Mouse (Mus musculus) C2C12 (cell line): ENCODE results near the gene D13Ertd608e. TPM values are rescaled to one million over a fixed set of nuclear protein-coding genes. Genes with fewer than 3 reads are reported as not detected.
"Not testable (repeated sequence)": the region's sequence is repeated elsewhere in the genome, so short reads cannot be mapped to it uniquely, and the experiment has no call there.

ENCODE experiments used
- H3K27me3 ChIP-seq: one replicate; pipeline ENCODE4 v1.6.1; 2011; ENCODE audit not compliant: control insufficient read depth, insufficient read depth, insufficient read length
- H3K36me3 ChIP-seq: one replicate; pipeline ENCODE4 v1.6.1; 2011; ENCODE audit not compliant: control insufficient read depth, insufficient read depth
- H3K4me3 ChIP-seq: one replicate; pipeline ENCODE4 v1.5.1; 2011; ENCODE audit warnings: mild to moderate bottlenecking, control low read depth; ENCODE audit not compliant: poor library complexity, insufficient read depth, severe bottlenecking
- H3K79me2 ChIP-seq: one replicate; pipeline ENCODE4 v1.6.1; 2011; ENCODE audit not compliant: control insufficient read depth, insufficient read depth
- H3K79me3 ChIP-seq: one replicate; pipeline ENCODE4 v1.6.1; 2011; ENCODE audit warnings: low read depth, control low read depth
- H3ac ChIP-seq: one replicate; pipeline ENCODE3; 2011; ENCODE audit warnings: low read depth; ENCODE audit not compliant: control insufficient read depth, insufficient read length
- CEBPB ChIP-seq: IDR thresholded peaks from one replicate; pipeline ENCODE4 v1.6.1; 2011; ENCODE audit warnings: low read depth, mild to moderate bottlenecking, control low read depth, moderate library complexity
- CTCF ChIP-seq: IDR thresholded peaks from one replicate; pipeline ENCODE4 v1.5.1; 2011; ENCODE audit not compliant: control insufficient read depth, insufficient read depth, insufficient read length
- FOSL1 ChIP-seq: IDR thresholded peaks from one replicate; pipeline ENCODE4 v1.8.0; 2011; ENCODE audit warnings: mild to moderate bottlenecking, low read length; ENCODE audit not compliant: poor library complexity, insufficient read depth, severe bottlenecking
- MAX ChIP-seq: IDR thresholded peaks from one replicate; pipeline ENCODE4 v1.6.1; 2011; ENCODE audit warnings: mild to moderate bottlenecking, control low read depth
- MYOD1 ChIP-seq: IDR thresholded peaks from one replicate; pipeline ENCODE4 v1.6.1; 2011; ENCODE audit warnings: low read depth; ENCODE audit not compliant: control insufficient read depth, insufficient read length
- MYOG ChIP-seq: IDR thresholded peaks from one replicate; pipeline ENCODE4 v1.6.1; 2011; ENCODE audit not compliant: control insufficient read depth, insufficient read length; ENCODE audit errors: extremely low read depth
- USF1 ChIP-seq: IDR thresholded peaks from one replicate; pipeline ENCODE4 v1.6.1; 2011; ENCODE audit warnings: low read depth, mild to moderate bottlenecking, control low read depth, moderate library complexity
- polyA plus RNA-seq: library from polyadenylated mRNA; unstranded; fragments of >200 nt; fragmentation: generic; extraction: Trizol; gene quantifications from one replicate; pipeline ENCODE4 v1.2.1, GENCODE M21; 2012; ENCODE audit warnings: missing spikeins

Gene D13Ertd608e
- polyA plus RNA-seq, 1 experiment: 0.28 TPM

DNA sequence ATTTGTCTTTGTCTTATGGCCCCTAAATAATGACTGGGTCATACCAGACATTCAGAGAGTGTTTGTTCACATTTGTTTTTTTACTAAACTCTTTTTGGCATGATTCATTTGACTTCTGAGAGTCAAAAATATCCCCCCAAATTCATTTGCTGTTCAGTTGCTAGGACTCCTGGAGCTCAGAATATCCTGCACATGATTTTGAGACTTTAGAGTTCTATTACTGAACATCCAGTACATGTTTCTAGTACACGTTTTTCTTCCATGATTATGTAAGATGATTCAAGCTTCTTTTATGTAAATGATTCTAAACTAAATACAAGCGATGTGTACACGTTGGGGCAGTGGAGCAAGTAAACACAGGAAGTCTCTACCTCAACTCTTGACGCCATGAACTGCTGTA is 38.1 kb upstream of the D13Ertd608e start:
- Histone ChIP-seq H3K27me3 (no peaks in the 10 kb centered on the region), H3K4me3 (no peak overlapping the region), H3K79me3 (no peaks in the 10 kb centered on the region), H3K79me2 (no peaks in the 10 kb centered on the region), H3K36me3 (no peaks in the 10 kb centered on the region), H3ac (no peak overlapping the region)
- TF ChIP-seq MAX (no peak), CEBPB (no peak), CTCF (no peak), MYOD1 (no peak), FOSL1 (no peak), USF1 (no peak), MYOG (no peak)

DNA sequence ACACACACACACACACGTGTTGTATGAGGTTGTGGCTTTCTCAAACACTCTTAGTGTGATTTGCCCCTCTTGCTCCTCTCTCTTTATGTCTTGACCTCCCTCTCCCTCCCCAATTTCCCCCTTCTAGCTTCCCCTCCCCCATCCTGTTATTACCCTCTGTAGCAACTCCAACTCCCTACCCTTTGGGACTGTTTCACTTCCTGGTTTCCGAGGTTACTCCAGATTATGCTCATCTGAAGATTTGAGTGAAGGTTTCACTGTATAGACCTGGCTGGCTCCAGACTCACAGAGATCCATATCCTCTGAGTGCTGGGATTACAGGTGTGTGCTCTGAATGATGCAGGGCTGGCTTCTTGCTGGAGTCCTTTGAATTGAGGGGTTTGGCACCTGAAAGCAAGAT is 26.9 kb upstream of the D13Ertd608e start:
- no peak overlapping the region for H3K4me3 ChIP-seq
- H3K79me2 ChIP-seq: no peaks in the 10 kb centered on the region
- H3K36me3 ChIP-seq: no peaks in the 10 kb centered on the region
- H3K79me3 ChIP-seq: no peaks in the 10 kb centered on the region
- no peak overlapping the region for H3ac ChIP-seq
- TF ChIP-seq MAX (no peak), FOSL1 (no peak), CEBPB (no peak), USF1 (no peak), MYOG (no peak), MYOD1 (no peak), CTCF (no peak)
- H3K27me3 ChIP-seq: no peaks in the 10 kb centered on the region

DNA sequence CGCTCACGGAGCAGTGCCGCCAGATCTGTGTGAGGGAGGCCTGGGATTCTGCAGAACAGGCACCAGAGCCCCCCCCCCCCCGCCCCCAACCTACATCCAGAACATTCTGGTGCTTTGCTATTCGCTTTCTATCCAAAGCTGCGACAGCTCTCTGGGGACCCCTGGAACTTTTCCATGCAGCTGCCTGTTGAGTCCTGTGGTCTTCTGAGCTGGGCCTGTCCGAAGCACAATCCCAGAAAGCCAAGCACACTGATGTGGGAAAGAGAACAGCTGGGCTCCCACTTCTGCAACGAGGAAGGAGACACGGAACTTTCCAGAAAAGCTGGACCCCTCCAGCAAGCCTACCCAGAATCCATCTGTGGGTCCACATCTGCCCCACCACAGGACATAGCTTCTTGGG is 25.8 kb upstream of the D13Ertd608e start:
- no peak overlapping the region for H3ac ChIP-seq
- H3K27me3 ChIP-seq: no peaks in the 10 kb centered on the region
- H3K36me3 ChIP-seq: no peaks in the 10 kb centered on the region
- H3K79me3 ChIP-seq: no peaks in the 10 kb centered on the region
- H3K79me2 ChIP-seq: no peaks in the 10 kb centered on the region
- TF ChIP-seq CTCF: no peak
- no peak overlapping the region for H3K4me3 ChIP-seq

DNA sequence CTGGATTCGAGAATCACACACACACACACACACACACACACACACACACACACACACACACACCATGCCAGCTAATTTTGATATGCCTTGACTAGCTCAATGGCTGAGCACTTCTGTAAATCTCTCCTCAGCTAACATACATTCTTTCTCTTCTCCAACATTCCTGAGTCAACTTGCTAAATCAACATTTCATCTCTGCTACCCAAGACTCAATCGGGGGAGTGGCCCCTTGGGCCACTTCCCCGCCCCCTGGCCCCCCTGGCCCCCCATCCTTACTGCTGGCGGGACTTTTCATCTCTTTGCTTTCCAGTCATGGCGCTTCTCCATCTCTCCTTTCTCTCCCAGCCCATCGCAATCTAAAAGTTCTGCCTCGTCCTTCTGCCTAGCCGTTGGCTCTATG is 19.0 kb upstream of the D13Ertd608e start:
- TF ChIP-seq MAX (no peak), MYOG (no peak), MYOD1 (no peak), CEBPB (no peak), CTCF (no peak), FOSL1 (no peak), USF1 (no peak)
- no peak overlapping the region for H3ac ChIP-seq
- no peaks in the 10 kb centered on the region for H3K27me3 ChIP-seq
- H3K79me2 ChIP-seq: no peaks in the 10 kb centered on the region
- H3K79me3 ChIP-seq: no peaks in the 10 kb centered on the region
- H3K4me3 ChIP-seq: no peak overlapping the region
- no peaks in the 10 kb centered on the region for H3K36me3 ChIP-seq

DNA sequence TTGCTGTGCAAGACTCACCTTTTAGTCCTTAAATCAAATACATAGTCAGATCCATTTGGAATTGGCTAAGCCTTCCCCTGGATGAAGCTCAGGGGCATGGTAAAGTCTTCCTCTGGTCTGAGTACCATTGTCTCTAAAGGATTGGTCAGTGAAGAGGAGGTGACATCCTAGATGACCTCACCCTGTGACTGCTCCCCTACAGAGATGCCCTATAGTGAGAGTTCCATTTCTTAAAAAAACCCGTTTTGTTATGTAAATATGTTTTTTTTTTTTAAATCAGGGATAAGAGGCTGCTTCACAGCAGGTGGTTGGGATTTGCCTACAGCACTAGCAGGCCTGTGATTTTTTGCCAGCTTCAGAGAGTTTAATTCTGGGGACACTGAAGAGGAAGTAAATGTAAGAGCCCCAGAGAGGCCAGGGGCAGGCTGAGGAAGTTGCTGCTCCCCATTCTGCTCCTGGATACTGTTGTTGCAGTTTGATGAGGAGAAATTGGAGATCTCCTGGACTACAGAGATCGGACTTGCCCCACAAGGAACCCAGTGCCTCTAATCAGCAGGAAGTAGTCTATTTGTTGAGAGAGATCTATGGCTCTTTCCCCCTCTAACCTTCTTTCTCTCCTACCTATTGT is 18.1 kb upstream of the D13Ertd608e start:
- no peak overlapping the region for H3ac ChIP-seq
- no peak for TF ChIP-seq CEBPB
- no peak for TF ChIP-seq MYOD1
- TF ChIP-seq USF1: no peak
- TF ChIP-seq FOSL1: no peak
- TF ChIP-seq MYOG: no peak
- TF ChIP-seq MAX: no peak
- no peak for TF ChIP-seq CTCF
- H3K79me3 ChIP-seq: no peaks in the 10 kb centered on the region
- H3K79me2 ChIP-seq: no peaks in the 10 kb centered on the region
- no peak overlapping the region for H3K4me3 ChIP-seq
- H3K27me3 ChIP-seq: no peaks in the 10 kb centered on the region
- H3K36me3 ChIP-seq: no peaks in the 10 kb centered on the region

DNA sequence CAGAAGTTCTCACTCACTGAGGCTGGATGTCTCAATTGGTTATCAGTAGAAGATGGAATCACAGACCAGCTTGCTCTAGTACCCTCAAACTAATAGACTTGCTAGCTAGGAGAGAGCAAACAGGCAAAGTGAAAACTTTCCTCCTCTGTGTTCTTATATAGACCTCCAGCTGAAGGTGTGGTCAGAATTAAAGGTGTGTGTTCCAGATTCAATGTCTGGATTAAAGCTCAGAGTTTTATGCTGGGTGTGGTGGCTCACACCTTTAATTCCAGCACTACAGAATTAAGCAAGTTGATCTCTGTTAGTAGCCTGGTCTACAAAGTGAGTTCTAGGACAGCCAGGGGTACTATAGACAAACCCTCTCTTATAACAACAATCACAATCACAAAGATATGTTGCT is 5.7 kb upstream of the D13Ertd608e start, which contains the start of gene AF067063:
Gene AF067063 (minus strand): TSS at position 101 of the 400 bp plus-strand sequence.
- H3ac ChIP-seq: not testable (repeated sequence)

DNA sequence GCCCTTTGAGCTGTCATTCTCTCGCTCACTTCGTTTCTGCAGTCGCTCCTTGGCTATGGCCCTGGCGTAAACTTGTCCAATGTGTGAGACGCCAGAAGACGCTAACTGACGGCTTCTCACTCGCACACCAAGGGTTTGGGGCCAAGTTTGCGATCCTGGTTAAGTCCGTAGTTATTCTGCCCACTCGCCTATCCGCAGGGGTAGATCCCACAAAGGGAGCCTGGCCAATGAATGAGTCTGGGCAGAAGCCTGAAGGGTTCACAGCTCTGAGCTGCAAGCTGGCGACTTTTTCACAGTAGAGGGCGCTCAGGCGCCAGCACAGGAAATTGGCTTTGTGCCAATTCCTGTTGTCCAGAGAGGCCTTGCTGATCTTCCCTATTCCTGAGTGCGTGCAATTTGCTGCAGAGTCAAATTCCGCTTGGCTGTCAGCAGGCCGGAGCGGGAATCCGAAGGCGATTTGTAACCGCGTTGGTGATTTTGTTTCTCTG is 562 bp downstream of the D13Ertd608e start:
- not testable (repeated sequence) for H3K4me3 ChIP-seq, H3K27me3 ChIP-seq, H3K36me3 ChIP-seq

More for the DNA sequence above, 5.7 kb upstream of the D13Ertd608e start, which contains the start of gene AF067063:
- H3K79me3 ChIP-seq, H3K79me2 ChIP-seq, H3K36me3 ChIP-seq, H3K4me3 ChIP-seq, H3K27me3 ChIP-seq: not testable (repeated sequence)

DNA sequence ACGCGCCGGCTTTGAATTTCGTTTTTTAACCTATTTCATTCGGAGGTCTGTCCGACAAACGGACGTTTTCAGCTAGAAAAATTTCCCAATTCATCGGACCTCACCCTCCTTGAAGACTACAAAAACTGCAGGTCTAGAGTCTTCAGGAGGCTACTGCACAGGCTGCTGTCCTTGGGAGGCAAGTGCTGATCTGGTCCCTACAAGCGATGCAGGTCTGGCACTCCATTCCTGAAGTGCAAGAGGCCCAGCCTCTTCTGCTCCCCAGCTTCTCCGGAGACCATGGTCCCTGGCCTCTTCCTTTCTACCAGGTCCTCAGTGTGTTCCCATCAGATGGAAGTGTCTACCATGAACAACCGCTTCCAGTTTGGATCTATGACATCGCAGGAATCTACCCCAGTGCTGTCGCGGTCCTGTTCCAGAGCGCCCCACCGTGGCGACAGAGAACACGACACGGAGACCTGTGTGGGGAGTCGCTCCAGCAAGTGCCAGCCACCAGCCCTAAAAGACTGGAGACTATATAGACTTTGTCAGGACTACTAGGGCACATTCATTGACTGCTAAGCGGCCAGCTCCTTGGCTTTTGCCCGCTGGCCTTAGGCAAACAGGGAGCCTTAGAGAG is 2.0 kb downstream of the D13Ertd608e start:
- H3K79me2 ChIP-seq, H3K27me3 ChIP-seq, H3ac ChIP-seq, H3K36me3 ChIP-seq, H3K79me3 ChIP-seq, H3K4me3 ChIP-seq: not testable (repeated sequence)

More for the DNA sequence above, 562 bp downstream of the D13Ertd608e start:
- H3ac ChIP-seq, H3K79me3 ChIP-seq, H3K79me2 ChIP-seq: not testable (repeated sequence)

DNA sequence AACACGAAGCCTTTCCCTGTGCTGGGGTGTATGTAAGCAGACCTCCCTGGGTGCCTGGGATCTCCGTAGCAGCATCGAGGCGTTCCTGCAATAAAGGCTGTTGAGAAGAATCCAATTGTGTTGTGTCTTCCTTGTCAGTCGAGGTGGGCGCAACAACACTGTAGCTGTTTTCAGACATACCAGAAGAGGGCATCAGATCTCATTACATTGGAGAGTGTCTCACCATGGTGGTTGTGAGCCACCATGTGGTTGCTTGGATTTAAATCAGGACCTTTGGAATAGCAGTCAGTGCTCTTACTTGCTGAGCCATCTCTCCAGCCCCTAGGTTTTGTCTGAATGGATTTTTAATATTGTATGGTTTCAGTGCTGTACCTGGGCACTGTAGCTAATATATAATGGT is 4.2 kb downstream of the D13Ertd608e start:
- H3ac ChIP-seq, H3K79me2 ChIP-seq, H3K4me3 ChIP-seq, H3K27me3 ChIP-seq, H3K79me3 ChIP-seq, H3K36me3 ChIP-seq: not testable (repeated sequence)
